Mouse (Mus musculus) heart, adult 10 weeks (tissue): ENCODE data around the gene Nup214. TPM values are rescaled to one million over a fixed set of nuclear protein-coding genes. Genes with fewer than 3 reads are reported as not detected.

Experiments used
- polyA plus RNA-seq: library from polyadenylated mRNA; stranded (reverse); fragments of 350-450 nt; fragmentation: Illumina TruSeq; extraction: RNeasy Lipid Tissue Mini Kit (QIAGEN cat#74804); gene quantifications from one replicate; pipeline ENCODE4 v1.2.3, GENCODE M21; 2014; ENCODE audit warnings: low read depth, low replicate concordance

The Nup214 gene
- 13.7 TPM for polyA plus RNA-seq

DNA sequence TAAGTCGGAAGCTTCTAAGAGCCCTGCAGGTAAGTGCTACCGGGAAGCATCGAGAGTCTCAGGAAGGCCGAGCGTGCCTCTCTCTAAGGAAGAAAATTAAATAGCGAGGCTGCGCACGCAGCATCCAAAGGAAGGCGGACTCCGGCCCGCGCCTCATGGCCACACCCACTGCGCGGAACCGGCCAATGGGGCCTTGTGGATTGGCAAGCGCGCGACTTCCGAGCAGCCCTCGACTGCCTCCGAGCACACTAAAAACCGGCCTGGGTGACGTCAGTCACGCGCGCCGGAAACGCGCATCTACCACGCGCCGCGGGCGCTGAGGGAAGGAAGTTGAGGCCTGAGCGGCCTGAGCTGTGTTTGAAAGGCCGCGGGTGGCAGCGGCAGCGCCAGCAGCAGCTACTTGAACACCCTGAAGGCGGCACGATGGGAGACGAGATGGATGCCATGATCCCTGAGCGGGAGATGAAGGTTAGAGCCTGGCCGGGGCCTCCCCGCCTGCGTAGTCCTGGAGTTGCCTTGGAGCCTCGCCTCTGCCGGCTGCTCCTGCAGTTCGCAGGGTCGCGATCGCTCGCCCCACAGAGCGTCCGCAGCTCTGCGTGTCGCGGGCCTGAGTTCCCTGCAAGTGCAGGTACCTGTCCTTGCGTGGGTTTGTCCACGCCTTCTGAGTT, at the start of gene Nup214:
TSS of gene Nup214 (plus strand) at position 296 of the 668 bp plus-strand sequence.

DNA sequence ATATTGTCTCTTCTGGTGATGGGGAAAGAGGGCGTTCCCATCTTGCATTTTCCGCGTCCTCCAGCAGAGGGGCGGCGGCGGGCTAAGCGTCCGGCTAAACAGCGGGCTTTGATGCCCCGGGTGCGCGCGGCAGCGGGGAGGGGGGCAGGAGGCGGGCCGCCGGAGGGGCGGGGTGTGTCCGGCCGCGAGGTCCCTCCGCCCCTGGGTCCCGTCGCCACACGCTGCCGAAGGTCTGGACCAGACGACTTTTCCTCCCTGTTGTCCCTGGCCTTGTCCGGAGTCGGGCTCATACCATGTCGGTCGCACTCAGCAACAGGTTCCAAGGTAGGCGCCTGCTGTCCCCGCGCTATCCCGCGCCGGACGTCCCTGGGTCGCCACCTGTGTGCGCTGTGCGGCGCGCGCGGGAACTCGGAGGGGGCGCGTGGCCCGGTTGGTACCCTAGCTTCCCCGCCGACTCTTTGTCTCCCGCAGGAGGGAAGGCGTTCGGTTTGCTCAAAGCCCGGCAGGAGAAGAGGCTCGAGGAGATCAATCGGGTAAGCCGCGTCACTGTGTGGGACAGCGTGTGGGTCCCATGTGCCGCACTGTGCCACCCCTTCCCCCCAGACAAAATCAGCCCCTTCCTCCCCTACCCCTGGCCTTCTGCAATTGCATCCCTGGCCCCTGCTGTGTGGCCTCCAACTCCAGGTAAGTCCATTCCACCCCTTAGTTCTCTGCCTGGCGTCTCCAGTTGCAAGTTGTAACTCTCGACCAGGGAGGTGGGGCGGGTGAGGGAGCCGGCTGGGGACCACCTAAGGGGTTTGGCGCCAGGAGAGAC, 24.0 kb upstream of the Nup214 start, which contains the start of gene Aif1l:
TSS of gene Aif1l (plus strand) at position 82 of the 814 bp plus-strand sequence.

DNA sequence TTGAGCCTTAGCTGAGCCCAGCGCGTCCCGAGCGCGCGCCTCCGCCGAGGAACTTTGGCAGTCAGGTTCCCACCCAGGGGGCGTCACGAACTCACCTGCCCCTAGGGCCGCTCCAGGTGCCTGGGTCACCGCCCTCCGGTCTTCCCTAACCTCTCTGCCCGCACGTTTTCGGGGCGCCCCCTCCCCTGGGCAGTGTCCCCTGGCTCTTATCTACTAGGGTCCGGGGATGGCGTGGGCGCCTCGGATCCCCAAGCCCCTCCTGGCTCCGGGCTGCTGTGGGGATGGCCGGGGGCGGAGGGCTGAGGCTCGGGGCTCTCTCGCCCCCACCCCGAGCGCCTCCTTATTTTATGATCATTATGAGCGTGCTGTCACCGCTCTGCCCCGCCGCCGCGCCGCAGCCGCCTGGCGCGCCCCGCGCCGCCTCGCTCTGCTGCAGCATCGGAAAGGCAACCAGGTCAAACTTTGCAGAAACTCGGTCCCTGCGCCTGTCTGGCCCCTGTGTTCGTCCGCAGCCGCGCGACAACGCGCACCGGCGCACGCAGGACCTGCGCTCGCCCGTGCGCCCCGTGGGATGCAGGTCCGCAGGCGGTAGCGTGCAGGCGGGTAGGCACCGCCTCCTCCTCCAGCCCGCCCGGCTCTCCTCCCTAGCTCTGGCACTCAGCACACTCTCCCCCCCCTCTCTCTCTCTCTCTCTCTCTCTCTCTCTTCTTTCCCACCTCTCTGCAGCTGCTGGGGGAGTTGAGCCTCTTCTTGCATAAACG, 110.1 kb downstream of the Nup214 start, which contains the start of gene Fam78a:
TSS of gene Fam78a (minus strand) at position 747 of the 761 bp plus-strand sequence.

DNA sequence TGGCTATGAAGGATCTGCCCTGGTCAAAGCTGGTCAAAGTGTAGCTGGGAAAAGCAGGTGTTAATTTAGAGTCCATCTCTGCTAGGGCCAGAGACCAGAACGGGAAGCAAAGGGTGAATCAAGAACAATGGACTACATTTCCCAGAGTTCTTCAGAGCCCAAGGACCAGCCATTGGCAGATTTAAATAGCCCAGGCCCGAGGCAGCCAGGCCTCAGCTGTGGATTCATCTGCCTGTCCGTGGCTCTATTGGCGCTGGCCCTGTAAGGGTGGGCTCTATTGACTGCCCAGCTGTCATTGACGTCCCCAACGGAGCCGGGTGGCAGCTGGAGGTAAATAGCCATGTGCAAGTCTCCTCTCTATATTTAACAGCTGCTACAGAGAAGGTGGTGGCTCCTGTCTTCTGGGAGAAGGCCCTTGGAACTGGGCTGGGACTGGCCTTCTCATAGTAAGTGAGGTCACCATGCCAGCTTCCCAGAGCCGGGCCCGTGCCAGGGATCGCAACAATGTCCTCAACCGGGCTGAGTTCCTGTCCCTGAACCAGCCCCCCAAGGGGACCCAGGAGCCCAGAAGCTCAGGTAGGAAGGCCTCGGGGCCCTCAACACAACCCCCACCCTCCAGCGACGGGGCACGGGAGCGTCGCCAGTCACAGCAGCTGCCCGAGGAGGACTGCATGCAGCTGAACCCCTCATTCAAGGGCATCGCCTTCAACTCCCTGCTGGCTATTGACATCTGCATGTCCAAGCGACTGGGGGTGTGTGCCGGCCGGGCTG, 121.3 kb downstream of the Nup214 start, which contains the start of gene Plpp7:
TSS of gene Plpp7 (plus strand) at position 178 of the 771 bp plus-strand sequence.

Other genes starting within 250 kb of the Nup214 start
- not detected for gene Qrfp, start 163.9 kb upstream of the Nup214 start, polyA plus RNA-seq
- gene Fibcd1, start 128.4 kb upstream of the Nup214 start, polyA plus RNA-seq, result not detected
- gene Lamc3, start 87.1 kb upstream of the Nup214 start, polyA plus RNA-seq, result 0.68 TPM
- 3.6 TPM for gene Aif1l, start 24.3 kb upstream of the Nup214 start, polyA plus RNA-seq
- 17.0 TPM for gene Fam78a, start 110.4 kb downstream of the Nup214 start, polyA plus RNA-seq
- gene Plpp7, start 121.1 kb downstream of the Nup214 start, polyA plus RNA-seq, result 35.4 TPM
- gene Prrc2b, start 176.6 kb downstream of the Nup214 start, polyA plus RNA-seq, result 48.3 TPM